Mouse (Mus musculus) monocyte, adult 59 days (primary cell): ENCODE measurements around the gene Ndufa5. TPM values are rescaled to one million over a fixed set of nuclear protein-coding genes. Genes with fewer than 3 reads are reported as not detected.

Source experiments
- total RNA-seq, 2 experiments: library from RNA; stranded (reverse); gene quantifications; one replicate each; pipeline ENCODE4 v1.2.4; 2023

Gene Ndufa5
- total RNA-seq, result 10 to 100 TPM; 41.8 to 48.9 TPM

DNA sequence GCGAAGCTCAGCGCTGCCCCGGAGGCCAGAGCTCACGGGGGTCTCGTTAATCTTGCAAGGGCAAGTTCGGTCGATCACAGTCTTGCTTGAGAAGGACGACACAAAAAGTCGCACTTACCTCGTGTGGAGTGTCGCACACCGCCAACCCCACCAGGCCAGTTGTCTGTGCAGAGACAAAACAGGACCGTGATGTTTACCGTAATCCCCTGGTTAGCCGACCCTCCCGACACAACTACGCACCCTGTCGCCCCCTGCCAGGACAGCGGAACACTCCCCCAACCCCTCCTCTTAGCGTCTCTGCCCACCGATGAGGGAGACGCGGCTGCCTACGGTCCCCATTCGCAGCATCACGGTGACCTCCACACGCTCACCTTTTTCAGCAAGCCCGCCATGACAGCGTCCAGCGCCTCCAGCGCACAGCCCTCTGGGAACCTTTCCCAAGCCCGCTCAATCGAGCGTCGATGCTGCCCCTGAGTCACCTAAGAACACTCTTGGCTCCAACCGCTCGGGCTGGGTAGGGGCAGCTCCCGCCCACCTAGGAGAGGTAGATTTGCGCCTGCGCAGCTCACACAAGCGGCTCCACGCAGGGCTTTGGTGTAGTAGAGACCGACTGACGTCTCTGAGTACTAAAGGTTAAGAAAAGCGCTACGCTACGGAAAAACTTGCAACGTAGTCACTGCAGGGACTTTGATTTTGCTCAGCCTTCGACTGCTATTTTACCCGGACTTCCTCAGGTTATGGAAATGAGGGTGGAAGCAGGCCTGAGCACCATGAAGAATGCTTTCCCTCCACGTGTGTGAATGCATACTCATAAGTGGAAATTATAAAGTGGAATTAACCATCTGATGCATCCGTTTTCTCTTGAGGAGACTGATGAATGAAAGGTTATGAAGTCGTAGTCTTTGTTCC lies at the start of gene Ndufa5:
Ndufa5 (minus strand) TSS at position 859 of the 909 bp plus-strand sequence.

DNA sequence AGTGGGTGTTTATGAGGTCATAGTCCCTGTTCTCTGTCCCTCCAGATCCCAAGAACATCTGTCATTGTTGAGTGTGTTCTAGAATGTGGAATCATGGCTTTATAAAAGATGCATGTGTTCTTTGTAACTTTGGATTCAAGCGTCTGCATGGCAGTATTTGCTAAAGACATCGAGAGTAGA lies 141 bp upstream of the Ndufa5 start, which contains the start of gene Asb15:
Asb15 (plus strand) TSS at position 81 of the 180 bp plus-strand sequence.

GRCm38 (mm10) chr6:24514552-24515284 lies 13.1 kb downstream of the Ndufa5 start, which contains the start of gene Iqub:
TSS of gene Iqub (minus strand) at chr6:24515067.

Other genes starting within 250 kb of the Ndufa5 start
- gene Iqub, start 12.9 kb downstream of the Ndufa5 start, total RNA-seq, result not detected
- not detected for gene Asb15, start 131 bp upstream of the Ndufa5 start, total RNA-seq
- gene Lmod2, start 69.7 kb upstream of the Ndufa5 start, total RNA-seq, result not detected
- 10 to 100 TPM; 32.8 to 37.7 TPM for gene Wasl, start 137.0 kb upstream of the Ndufa5 start, total RNA-seq
- not detected for gene Hyal6, start 205.2 kb upstream of the Ndufa5 start, total RNA-seq
- not detected for gene Hyal4, start 220.3 kb upstream of the Ndufa5 start, total RNA-seq